Mouse (Mus musculus) lung, adult 2 months (tissue): ENCODE results near the gene Rnasel. TPM values are rescaled to one million over a fixed set of nuclear protein-coding genes. Genes with fewer than 3 reads are reported as not detected.

Source experiments
- DNase-seq: peaks from one replicate; pipeline ENCODE4 v3.0.0; 2022
- H3K4me1 ChIP-seq: fragments of 200-500 bp; 2 replicates; pipeline ENCODE4 v1.6.1; 2011; ENCODE audit warnings: low read length; ENCODE audit not compliant: control insufficient read depth, insufficient read depth
- H3K4me3 ChIP-seq: fragments of 200-500 bp; replicated peaks from 2 replicates; pipeline ENCODE3; 2011; ENCODE audit warnings: low read depth, mild to moderate bottlenecking, control low read depth, low read length; ENCODE audit errors: extremely low read depth
- CTCF ChIP-seq: fragments of 200-500 bp; IDR thresholded peaks from 2 replicates; pipeline ENCODE4 v1.5.1; 2011; ENCODE audit warnings: mild to moderate bottlenecking, low read length, control low read depth; ENCODE audit not compliant: insufficient read depth
- POLR2A ChIP-seq: fragments of 200-500 bp; IDR thresholded peaks from 2 replicates; pipeline ENCODE4 v1.6.1; 2011; ENCODE audit warnings: low read depth, mild to moderate bottlenecking, control low read depth, low read length, borderline replicate concordance; ENCODE audit errors: extremely low read depth
- WGBS: fragments of 180-500 bp; shearing (Covaris S2); methylation state at CpG from one replicate; pipeline ENCODE4 v1.1.7; 2018; 5-methylcytosine and 5-hydroxymethylcytosine counted together
- polyA plus RNA-seq: library from polyadenylated mRNA; depleted of rRNA; stranded (reverse); fragments of >200 nt; gene quantifications from 2 replicates; pipeline ENCODE4 v1.2.3, GENCODE M21; 2012; rRNA removed

Gene Rnasel
- polyA plus RNA-seq, 1 experiment, result 10.1 TPM

DNA sequence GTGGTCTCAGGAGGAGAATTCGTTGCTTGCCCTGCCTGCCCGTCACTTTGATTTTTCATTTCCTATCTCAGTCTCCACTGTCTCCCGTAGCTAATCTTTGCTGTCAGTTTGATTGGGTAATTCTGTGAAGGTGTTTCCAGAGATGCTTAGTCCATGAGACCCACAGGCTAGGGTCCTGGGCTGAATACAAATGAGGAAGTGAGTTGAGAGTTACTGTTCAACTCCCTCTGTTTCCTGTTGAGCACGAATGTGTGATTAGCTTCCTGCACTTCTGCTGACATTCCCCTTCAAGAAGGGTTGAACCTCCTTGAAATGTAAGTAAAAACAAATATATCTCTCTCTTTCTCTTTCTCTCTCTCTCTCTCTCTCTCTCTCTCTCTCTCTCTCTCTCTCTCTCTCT lies 36.4 kb downstream of the Rnasel start:
- 43% methylated on average over 4 of the region's 4 CpGs for WGBS

DNA sequence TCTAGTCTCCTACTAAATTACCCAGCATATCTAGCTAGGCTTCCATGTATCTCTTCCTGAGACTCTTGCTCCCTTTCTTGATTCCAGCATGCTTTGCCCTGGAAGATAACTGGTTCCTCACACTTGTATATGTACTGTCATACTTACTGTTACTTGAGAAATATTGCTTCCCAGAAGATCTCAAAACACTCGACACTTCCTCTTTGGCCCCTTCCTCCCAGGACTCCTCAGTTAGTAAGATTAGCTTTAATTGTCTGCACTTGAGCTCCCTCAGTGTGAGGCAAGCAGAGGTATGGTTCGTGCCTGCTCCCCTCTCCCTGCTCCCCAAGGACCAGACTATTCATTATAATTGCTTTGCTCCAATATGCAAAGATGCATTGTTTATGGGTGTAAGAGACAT lies 41.5 kb downstream of the Rnasel start:
- H3K4me3 ChIP-seq, result no peak overlapping the region
- 41% methylated on average over 2 of the region's 2 CpGs for WGBS
- H3K4me1 ChIP-seq, result no peaks in the 10 kb centered on the region
- TF ChIP-seq CTCF (no peak), POLR2A (no peak)
- no peak for DNase-seq

More for the DNA sequence above, 36.4 kb downstream of the Rnasel start:
- TF ChIP-seq POLR2A (no peak), CTCF (no peak)
- Histone ChIP-seq H3K4me1 (no peaks in the 10 kb centered on the region), H3K4me3 (no peak overlapping the region)
- DNase-seq, result no peak

- H3K4me1 ChIP-seq, result no peaks in the 10 kb centered on the region
- no peak for DNase-seq
- WGBS, result 80% methylated on average over 3 of the region's 3 CpGs
- no peak for TF ChIP-seq CTCF
- no peak for TF ChIP-seq POLR2A
- H3K4me3 ChIP-seq, result no peak overlapping the region
Measured at GRCm38 (mm10) chr1:153794241-153794640, 45.0 kb downstream of the Rnasel start.

- Histone ChIP-seq H3K4me3 (no peak overlapping the region), H3K4me1 (no peaks in the 10 kb centered on the region)
- 51% methylated on average over 7 of the region's 7 CpGs for WGBS
- DNase-seq, result no peak
- TF ChIP-seq CTCF (no peak), POLR2A (no peak)
Measured at GRCm38 (mm10) chr1:153802691-153803090, 53.5 kb downstream of the Rnasel start.

- Histone ChIP-seq H3K4me1 (no peaks in the 10 kb centered on the region), H3K4me3 (no peak overlapping the region)
- TF ChIP-seq CTCF (no peak), POLR2A (no peak)
- no peak for DNase-seq
- WGBS, result 68% methylated on average over 8 of the region's 8 CpGs
Measured at GRCm38 (mm10) chr1:153803530-153803929, 54.3 kb downstream of the Rnasel start.

DNA sequence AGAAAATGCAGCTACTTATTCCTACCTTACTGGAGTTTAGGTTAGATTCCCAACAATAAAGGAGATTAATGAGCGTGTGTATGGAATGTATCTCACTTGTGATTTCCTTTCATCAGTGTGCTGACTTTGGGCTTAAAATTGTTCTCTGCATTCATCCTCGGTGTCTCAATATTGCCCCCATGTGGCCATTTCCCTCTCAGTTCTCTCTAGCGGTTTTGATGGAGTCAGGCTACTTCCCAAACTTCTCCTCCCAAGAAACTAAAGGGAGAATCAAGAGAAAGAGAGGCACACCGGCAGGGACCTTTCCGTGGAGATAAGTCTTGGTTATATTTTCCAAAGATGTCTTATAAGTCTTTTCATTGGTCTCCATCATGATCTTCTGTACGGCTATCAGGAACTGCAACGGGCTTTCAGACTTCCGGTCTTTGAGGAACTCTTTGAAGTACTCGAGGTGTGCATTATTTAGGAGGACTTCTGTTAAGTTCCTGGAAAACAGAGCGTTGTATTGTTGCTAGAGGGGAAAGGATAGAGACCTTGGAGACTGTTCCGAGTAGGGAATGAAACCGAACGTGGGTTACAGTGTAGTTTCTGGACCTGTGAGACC lies 58.3 kb downstream of the Rnasel start:
- DNase-seq, result peak; percentile 23
- TF ChIP-seq POLR2A (no peak), CTCF (peak; percentile 18; the same call in 1 of the 2 replicates)

More for the DNA sequence above, 58.3 kb downstream of the Rnasel start:
- Histone ChIP-seq H3K4me1 (no peaks in the 10 kb centered on the region), H3K4me3 (peak overlapping the region; percentile 16)
- 38% methylated on average over 13 of the region's 13 CpGs for WGBS

Other genes with a start within 250 kb of the Rnasel start
- 1.0 and 1.1 TPM in 2 replicates for gene Npl, start 199.4 kb upstream of the Rnasel start, polyA plus RNA-seq
- gene Rgs8, start 96.4 kb upstream of the Rnasel start, polyA plus RNA-seq, result 0.01 TPM in 1 of 2 replicates, not detected in the other
- 0.71 and 0.76 TPM in 2 replicates for gene Rgs16, start 9.1 kb upstream of the Rnasel start, polyA plus RNA-seq
- gene Rgsl1, start 94.7 kb downstream of the Rnasel start, polyA plus RNA-seq, result 0.08 and 0.25 TPM in 2 replicates
- not detected in 2 replicates for gene Teddm1b, start 124.9 kb downstream of the Rnasel start, polyA plus RNA-seq
- not detected in 2 replicates for gene Teddm1a, start 142.3 kb downstream of the Rnasel start, polyA plus RNA-seq
- gene Glul, start 150.5 kb downstream of the Rnasel start, polyA plus RNA-seq, result 190 and 219 TPM in 2 replicates
- gene Teddm2, start 150.8 kb downstream of the Rnasel start, polyA plus RNA-seq, result 0.43 and 0.44 TPM in 2 replicates